Mouse (Mus musculus) gastrocnemius, postnatal 36 days (tissue): Measurements from ENCODE around the gene Ablim1. TPM values are rescaled to one million over a fixed set of nuclear protein-coding genes. Genes with fewer than 3 reads are reported as not detected.

Source experiments
- DNase-seq, 2 experiments: peaks; one replicate each; pipeline ENCODE4 v3.0.0; 2022
- intact Hi-C: fragments of 180-260 bp; cut with DNase I; formaldehyde crosslinking; loops from one replicate; pipeline ENCODE4 v1.15.1; 2025
- total RNA-seq, 2 experiments: library from RNA; stranded (reverse); gene quantifications; 2 replicates each; pipeline ENCODE4 v1.2.3; 2021

Gene Ablim1
- total RNA-seq, 2 experiments from 2014 or later: 36.3 to 52.0 TPM

DNA sequence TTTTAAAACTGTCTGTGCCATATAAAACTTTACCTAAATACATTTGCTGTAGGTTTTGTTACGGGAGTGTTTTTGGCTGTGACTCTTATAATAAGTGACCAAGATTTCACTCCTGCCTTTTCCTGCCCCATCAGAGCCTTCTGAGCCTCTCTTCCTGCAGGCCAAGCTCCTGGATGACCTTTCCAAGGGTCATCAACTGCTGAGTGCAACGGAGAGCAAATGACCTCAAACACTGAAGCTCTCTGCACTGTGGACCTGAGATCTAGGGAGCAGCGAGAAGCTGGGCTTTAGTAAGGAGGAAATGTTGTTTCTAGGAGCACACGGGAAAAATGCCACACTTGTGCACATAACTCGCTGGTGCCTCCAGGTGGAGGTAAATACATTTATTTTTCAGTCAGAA, 199.0 kb downstream of the Ablim1 start:
- intact Hi-C loops: no loop called here
- DNase-seq: no peak

DNA sequence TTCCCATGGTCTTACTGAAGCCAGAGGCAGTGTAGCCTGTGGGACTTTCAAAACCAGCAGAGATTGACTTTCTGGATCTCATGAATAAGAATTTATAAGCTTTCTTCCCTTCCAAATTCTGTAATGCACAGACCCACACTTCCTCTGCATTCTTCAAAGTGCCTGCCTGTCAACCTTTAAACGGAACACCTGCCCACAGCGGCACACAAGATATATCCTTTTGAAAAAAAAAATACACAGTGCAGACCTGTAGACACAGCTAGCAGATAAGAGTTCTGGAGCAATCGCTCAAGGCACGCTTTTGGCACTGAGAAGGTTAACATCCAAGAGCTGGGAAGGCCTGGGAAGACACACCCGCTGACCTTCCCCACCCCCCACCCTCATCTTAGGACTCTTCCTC, 199.8 kb downstream of the Ablim1 start:
- intact Hi-C loops: no loop called here

DNA sequence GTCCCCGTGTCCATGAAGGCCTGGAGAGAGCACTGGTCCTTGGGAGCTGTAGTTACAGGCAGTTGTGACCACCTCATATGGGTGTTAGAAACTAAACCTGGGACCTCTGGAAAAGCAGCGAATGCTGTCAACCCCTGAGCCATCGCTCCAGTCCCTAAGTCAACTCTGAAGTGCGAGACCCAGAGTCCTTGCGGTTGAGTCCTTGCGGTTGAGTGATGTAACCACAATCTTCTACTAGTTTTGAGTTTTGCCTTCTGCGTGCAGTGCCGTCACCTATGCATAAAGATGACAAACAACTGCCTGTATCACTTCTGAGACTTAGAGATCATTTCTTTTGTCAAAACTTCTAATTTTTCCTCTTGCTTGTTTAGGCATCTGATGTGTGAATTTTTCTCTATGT, 200.7 kb downstream of the Ablim1 start:
- intact Hi-C loops: no loop called here
- DNase-seq: no peak

More for the DNA sequence above, 199.8 kb downstream of the Ablim1 start:
- no peak for DNase-seq

DNA sequence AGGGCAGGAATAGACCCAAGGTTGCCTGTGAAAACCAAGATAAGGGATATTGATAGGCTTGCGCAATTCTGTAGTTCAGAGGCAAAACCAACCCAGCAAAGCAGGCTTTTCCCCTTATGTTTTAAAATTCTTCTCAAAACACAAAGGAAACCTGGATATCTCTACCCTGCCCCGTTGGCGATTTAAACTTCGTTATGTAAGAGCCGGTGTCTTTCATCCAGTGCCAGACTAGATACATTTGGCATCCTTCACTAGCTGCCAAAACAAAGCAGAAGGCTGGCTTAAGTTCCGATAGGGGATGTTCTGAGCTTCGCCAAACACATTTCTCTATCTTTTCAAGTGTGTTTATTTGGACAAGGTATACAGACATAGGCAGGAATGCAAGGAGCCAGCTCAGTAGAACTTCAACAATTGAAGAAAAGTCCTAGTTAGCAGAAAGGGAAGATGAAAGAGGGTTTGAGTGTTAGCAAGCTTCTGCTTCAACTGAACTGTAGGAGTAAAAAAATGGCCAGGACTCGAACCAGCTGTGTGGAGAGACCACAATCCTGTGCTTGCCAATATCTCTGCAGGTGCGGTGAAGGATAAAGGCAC, 201.8 kb downstream of the Ablim1 start:
- DNase-seq: no peak
- intact Hi-C loops: no loop called here

DNA sequence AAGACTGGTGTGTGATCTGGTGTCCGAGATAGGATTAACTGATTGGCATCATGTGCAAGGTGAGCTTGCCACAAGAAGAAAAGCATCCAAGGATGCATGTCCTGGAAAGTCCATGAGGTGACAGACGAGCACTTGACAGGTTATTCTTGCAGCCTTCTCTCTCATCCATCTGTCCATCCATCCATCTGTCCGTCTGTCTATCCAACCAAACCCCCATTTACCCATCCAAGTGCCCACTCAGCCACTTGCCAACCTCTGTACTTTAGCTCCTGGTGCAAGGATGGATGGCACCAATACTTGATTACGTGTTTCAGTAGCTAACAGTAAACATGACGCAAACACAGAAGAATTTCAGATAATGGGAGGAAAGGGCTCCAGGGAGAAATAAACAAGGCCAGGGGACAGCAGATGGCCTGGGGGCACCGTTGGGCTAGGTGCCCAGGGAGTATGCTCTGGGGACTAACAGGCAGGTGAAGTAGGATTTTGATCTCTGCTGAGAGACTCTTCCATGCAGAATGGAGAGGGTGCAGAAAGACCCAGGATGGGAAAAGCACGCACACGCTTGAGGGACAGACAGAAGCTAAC, 202.4 kb downstream of the Ablim1 start:
- intact Hi-C loops: no loop called here
- no peak for DNase-seq

DNA sequence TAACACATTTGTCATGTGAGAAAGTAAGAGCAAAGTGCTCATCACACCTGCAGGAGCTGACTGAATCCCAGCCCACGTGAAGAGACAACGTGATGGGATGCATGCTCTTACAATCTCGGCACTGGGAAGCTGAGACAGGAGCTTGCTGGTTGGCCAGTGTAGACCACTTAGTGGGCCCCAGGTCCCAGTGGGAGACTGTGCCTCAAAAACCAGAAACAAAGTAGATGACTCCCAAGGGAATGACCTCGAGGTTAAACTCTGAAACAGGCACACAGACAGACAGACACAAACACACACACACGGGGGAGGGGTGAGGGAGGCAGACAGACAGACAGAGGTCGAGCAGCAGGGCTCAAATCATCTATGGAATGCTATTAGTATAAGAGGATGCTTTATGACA, 203.4 kb downstream of the Ablim1 start:
- no peak for DNase-seq
- intact Hi-C loops: no loop called here

DNA sequence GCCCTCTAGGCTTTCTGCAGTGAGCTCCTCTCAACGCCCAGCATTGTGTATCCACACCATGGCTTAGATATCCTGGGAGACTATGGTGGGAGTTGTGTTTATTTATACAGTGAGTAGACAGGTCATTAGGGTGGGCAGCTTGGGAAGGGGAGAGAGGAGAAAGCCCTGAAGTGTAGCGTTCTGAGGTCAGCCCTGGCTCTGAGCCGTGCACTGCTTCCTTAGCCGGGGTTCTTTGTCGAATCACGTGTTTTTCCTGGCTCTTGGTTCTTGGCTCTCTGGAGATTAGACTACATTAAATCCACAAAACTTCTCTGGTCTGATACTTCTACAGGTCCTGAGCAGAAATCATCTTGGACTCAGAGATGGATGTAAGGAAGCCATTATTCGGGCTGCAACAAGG, 205.1 kb downstream of the Ablim1 start:
- intact Hi-C loops: no loop called here
- no peak for DNase-seq

DNA sequence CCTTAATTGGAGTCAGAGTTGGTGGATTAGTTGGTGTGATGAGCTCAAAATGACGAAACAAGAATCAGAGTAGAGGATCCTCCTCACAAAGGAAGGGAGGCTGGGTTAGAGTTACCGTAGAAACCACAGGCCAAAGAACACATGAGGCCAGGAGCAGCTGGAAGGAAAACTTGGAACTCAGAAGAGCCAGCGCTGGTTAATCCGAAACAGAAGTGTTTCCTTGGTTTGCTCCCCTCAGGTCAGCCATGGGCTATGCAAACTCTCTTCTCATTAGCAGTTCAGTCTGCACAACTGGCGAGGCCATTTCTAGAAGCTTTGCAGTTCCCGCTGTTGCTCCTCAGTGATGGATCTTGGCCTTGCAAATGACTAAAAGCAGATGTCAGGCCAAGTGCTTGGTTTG, 208.2 kb downstream of the Ablim1 start:
- intact Hi-C loops: no loop called here
- DNase-seq: no peak

DNA sequence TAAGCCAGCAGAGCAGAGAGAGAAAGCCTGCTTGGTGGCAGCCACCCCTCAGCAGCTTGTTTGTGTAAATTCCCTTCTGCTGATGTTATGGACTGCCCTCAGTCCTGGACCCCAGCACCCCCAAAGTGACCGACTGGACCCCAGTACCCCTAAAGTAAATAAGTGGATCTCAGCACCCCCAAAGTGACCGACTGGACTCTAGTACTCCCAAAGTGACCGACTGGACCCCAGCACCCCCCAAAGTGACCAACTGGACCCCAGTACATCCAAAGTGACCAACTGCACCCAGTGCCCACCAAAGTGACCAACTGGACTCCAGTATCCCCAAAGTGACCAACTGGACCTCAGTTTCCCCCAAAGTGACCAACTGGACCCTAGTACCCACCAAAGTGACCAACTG, 208.7 kb downstream of the Ablim1 start:
- intact Hi-C loops: no loop called here
- DNase-seq: no peak

DNA sequence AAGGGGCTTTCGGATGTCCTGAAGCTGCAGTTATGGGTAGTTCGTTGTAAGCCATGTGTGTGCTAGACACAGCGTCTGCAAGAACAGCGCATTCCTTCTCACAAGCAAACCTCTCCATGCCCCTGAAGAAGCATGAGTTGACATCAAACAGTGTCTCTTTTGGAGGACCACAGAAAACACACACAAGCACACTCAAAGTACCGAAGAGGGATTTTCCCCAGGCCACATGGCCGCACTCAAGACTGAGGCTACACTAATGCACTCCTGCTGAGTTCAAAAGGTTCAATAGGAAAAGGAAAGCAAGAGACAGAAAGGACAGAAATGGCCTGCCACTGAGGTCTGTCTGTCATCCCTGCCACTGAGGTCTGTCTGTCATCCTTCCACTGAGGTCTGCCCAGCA, 209.6 kb downstream of the Ablim1 start:
- intact Hi-C loops: no loop called here
- DNase-seq: no peak

DNA sequence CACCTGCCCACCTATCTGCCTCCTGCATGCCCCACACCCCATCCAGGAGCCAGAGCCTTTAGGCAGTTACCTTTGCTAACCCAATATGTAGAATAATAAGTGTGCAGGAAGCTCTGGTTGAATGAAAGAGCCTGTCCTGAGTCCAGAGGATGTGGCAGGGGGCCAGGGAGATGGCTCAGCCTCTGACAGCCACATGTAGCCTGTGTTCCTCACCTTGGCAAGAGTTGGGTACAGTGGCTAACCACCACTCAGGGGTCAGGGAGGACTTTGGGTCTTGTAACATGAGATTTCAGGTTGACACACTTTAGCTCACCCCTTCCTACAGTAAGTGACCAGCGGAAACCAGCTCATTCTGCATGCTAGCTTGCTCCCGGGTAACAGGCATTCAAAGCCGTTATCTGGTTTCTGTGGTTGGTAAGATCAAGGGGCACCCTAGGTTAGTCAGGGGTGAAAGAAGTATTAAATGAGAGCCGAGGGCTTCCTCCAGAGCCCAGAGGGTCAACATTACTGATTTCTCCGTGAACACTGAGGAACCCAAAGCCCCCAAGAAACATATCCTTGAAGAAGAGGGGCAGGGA, 210.5 kb downstream of the Ablim1 start:
- DNase-seq: no peak
- intact Hi-C loops: no loop called here

DNA sequence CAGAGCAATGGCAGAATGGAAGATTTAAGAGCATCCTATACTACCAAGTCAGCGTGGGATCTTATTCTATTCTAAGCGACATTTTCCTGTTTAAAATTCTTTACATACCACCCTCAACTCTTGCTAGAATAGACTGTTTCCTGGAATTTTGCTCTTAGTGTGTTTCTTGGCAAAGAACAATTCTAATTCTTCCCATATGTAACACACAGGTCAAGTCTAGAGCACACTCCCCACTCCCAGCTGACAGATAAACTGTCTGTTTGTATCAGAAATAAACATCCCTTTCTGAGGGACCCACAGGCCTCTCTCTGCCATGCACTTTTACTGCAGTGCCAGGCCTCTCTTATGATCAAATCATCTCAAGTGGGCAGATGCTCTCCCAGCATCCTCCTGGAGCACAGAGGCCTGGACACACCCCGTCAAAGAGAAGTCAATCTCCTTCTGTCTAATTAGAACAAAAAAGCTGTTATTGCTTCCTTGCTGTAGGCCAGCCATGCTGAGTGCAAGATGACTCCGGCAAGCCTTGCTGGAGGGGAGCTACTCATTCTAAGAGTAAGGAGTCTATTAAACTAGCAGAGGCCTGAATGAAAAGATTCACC, 211.3 kb downstream of the Ablim1 start:
- no peak for DNase-seq
- intact Hi-C loops: no loop called here

DNA sequence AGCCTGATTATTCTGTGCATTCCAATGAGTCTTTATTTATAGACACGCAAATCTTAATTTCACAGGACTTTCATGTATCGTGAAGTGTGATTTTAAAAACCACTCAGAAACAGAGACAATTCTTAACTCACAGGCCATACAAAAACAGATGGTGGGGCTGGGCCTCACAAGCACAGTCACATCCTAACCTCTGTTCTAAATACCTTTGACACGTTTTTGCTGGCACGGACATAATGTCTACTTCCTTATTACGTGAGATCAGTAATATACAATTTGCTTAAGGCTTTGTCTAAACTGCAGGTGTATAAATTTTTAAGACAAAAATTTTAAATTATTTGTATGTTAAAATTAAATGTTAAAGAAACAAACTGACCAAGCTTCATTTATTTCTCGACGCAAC, 212.7 kb downstream of the Ablim1 start:
- intact Hi-C loops: no loop called here
- no peak for DNase-seq

DNA sequence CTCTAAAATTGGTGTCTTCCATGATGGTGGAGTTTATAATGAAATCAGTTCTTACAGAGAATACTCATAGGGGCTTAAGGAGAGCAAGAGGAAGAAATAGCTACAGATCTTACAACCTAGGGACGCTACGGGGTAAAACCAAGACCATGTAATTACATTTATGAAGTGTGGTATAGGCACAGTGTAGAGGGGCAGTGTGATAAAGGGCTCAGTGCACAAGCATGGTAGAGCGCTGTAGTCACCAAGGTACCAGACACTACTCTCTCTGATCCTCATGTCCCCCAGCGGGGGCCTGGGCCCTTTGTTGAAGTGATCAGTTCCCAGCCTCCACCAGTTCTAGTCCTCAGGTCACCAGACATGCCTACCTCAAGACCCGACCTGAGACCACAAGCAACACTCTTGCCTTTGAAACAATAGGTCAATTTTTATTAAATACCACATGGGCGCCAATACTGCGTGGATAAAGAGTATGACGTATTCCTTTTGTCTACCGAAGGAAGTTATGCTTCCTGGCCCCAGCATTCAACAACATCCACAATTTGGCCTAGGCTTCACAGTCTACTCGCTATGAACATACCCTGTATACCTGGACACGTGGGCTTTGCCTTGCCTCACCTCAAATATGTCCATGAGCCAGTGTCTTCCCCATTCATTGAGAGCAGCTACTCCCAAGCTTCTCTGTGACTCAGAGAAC, 213.8 kb downstream of the Ablim1 start:
- DNase-seq: no peak
- intact Hi-C loops: no loop called here

DNA sequence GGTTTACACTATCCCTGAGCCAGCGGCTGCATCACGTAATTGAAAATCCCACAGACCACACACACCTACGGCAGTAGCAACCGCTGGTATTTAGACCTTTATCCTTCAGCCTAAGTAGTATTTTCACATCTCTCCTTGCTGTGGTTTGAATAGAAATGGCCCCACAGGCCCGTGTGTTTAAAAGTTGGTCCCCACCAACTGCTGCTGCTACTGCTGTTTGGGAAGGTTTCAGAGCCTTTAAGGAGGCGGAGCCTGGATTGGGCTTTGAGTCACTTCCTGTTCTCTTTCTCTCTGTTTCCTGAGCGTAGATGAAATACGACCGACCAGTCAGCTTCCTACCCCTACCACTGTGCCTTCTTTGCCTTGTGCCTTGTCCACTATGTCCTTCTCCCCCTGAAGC, 214.7 kb downstream of the Ablim1 start:
- intact Hi-C loops: no loop called here

DNA sequence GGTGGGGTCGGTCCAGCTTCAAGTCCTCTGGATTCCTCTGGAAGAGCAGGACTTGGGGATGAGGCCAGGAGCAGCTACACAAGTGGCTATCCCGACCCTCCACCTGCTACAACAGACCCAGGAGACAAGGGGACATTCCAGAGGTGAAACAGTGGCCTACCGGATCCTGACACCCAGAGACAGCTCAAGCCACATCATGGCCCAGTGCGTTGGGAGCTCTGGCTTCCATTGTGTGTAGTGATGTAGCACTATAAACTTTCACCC, 215.7 kb downstream of the Ablim1 start:
- no peak for DNase-seq
- intact Hi-C loops: no loop called here

More for the DNA sequence above, 214.7 kb downstream of the Ablim1 start:
- no peak for DNase-seq

DNA sequence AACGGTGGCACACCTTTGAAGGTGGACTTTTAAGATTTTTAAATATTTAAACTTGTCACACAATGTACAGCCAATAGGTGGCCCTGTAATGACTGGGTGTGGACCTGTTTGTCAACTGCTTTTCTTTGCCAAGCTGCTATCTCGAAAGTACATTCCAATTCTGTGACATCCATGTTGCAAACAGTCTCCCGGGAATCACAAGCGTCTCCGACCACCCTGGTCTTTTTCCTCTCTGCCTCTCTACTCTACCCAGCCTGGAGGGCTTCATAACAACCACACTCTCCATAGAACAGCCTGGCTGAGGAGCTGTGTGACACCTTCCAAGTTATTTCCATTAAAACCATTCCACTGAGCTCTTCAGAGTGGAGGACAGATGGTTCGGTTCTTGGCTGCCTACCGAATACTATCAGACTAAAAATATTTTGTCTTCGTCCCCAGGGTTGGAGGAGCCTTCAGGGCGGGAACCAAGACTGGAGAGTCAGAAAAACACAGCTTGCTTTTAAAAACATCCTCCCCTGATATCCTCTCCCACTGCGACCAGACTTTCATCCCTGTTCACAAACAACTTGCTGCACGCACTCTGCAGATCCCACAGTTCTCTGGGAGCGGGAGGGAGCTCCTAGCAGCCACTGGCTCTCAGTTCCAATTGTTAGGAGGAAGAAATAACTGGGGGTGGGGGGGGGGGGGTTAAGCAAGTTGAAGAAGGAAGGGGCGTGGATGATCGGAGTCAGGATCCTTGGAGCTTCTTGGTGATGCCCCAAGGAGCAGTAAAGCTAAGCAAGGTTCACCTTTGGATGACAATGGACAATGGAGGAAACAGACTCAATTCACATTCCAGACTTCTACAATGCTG, 216.3 kb downstream of the Ablim1 start:
- DNase-seq: peak; percentile 39 to 44
- intact Hi-C loops: no loop called here

DNA sequence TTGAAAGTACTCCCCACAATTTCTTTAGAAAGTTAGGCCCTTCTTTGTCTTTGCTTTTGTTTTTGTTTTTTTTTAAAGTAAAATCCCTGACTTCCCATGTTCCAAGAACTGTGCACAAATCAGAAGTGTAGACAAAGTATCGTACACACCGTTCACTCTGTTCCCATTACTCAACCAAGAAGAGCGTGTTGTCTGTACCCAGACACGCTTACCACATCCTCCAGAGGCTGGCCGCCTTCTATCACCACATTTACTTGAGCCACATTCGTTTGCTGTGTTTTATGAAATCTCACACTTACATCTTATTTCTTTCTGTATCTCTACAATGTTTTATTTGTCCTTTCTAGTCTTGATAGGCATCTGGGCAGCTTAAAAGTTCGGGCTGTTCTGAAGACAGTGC, 219.4 kb downstream of the Ablim1 start:
- no peak for DNase-seq
- intact Hi-C loops: no loop called here

DNA sequence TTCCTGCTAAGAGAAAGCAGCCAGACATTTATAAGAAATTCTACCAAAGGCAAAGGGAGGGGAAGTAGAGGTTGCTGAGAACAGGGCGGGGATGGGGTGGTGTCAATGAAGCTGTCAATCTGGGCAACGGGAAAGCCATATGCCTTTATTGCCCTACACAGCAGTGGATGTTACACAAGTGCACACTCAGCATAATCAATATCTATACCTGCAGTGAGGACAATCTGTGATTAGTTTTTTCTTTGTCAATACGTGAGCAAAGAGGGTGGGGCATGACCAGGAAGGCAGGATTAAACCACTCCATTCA, 221.1 kb downstream of the Ablim1 start:
- DNase-seq: no peak
- intact Hi-C loops: no loop called here

DNA sequence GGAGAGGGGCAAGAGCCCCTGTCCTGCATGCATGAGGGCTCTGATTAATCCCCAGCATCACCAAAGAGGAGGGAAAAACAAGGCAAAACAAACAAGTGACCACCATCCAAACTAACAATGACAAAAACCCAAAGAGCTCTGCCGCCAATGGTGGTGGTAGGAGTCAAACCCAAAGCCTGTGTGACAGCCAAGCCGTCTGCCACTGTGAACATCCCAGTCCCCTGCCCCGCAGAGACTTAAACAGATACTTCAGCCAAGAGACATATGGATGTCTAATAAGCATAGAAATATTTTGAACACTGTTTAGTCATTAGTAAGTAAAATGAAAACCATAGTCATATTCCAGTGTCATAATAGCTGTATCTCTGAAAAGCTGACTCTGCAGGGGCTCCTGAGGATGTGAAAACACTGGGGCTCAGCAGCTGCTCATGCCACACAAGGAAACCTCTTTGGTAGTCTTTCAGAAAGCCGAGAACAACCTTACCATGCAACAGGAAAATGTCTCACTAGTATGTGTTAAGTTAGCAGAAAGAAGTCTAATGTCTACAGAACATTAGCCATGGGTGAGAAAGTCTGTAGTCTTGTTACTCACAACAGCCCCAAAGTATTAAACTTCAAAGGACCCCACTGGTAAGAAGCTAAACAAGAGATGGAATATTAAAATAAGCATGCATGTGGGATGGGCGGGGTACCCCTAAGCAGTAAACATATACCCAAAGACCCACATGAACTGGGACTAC, 221.6 kb downstream of the Ablim1 start:
- no peak for DNase-seq
- intact Hi-C loops: no loop called here
